In the genomic region with DNA sequence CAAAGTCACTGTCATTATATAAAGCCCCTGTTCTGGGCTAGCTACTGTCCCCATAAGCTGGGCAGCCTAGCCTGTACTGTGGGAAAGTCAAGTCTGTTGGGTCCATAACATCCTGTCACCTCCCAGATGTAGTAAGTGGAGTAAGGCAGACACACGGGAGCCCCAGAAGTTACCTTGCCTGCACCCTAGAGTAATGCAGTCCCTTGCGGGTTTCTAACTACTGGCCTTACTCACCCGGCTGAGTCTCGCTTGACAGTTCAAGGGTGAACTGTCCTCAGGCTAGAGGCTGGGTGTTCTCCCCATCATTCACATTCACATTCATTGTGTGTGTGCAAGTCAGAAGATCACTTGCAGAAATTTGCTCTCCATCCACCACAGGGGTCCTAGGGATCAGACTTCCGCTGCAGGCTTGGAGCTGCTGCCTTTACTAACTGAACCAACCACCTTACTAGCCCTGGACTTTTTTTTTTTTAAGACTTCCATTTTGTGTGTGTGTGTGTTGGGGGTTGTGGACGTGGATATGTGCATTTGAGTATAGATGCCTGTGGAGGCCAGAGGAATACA, we compare ENCODE assay signal across 25 mouse cellular contexts. TPM values are rescaled to one million over a fixed set of nuclear protein-coding genes. Genes with fewer than 3 reads are reported as not detected.
DNase-seq lines count a peak whose midpoint lies in the region; ATAC-seq and TF ChIP-seq lines count a peak whose summit lies in the region.
"Had no signal": no experiment of that assay in that cellular context is flagged by ENCODE, and none has a peak within 500 bp of the region (broad histone marks: within the 10 kb centered on the region; RNA-seq: fewer than 3 reads in every experiment).

No protein-coding gene starts in this region.

- no peaks in the 10 kb centered on the region for H3K9me3 ChIP-seq in forebrain, embryonic 15.5 days
- H3K9me3 ChIP-seq: embryonic facial prominence, embryonic 10.5 days; forebrain, embryonic 10.5 days; heart, embryonic 13.5 days; hindbrain, embryonic 12.5 days had no signal

- peak; percentile 55 for DNase-seq in adrenal gland, postnatal 14 days
- no peak for DNase-seq in adrenal gland, postnatal 10 days
- DNase-seq in liver, adult 2 months (ENCODE audit: extremely low read depth, low read depth, low spot score), result no peak
- no peak for DNase-seq in liver
- peak; percentile 9 for DNase-seq in thymus, postnatal 4 days
- DNase-seq in thymus, postnatal 10 days (ENCODE audit: low spot score in 2 of 2), result no peak
- DNase-seq: cerebellum, postnatal 10 days; gastrocnemius, postnatal 10 days; heart, postnatal 4 days had no signal

- peak overlapping the region; percentile 53 for H3K27ac ChIP-seq in liver, adult 2 months (replicated peaks; ENCODE audit: insufficient read depth, low read depth, low read length)
- H3K27ac ChIP-seq in forebrain, embryonic 15.5 days (replicated peaks), result no peak overlapping the region
- H3K27ac ChIP-seq: embryonic facial prominence, embryonic 10.5 days; forebrain, embryonic 10.5 days; heart, embryonic 13.5 days; hindbrain, embryonic 12.5 days had no signal

- H3K4me2 ChIP-seq in forebrain, embryonic 15.5 days (replicated peaks), result no peak overlapping the region
- H3K4me2 ChIP-seq: heart, embryonic 13.5 days; hindbrain, embryonic 12.5 days had no signal

- H3K4me3 ChIP-seq in liver, adult 2 months (ENCODE audit: insufficient read depth, low read depth, low read length), result no peak overlapping the region
- no peak overlapping the region for H3K4me3 ChIP-seq in forebrain, embryonic 15.5 days
- H3K4me3 ChIP-seq: embryonic facial prominence, embryonic 10.5 days; erythroblast, embryonic 14.5 days; forebrain, embryonic 10.5 days; heart, embryonic 13.5 days; hindbrain, embryonic 12.5 days had no signal

- TF ChIP-seq POLR2A in liver, adult 2 months (IDR thresholded peaks at IDR 0.05; ENCODE audit: extremely low read depth, insufficient read depth, low read length), result no peak

- peaks cover 14% of the 10 kb centered on the region for H3K36me3 ChIP-seq in liver, adult 2 months (ENCODE audit: control insufficient read depth, insufficient read depth, low read length)
- H3K36me3 ChIP-seq in forebrain, embryonic 15.5 days, result peaks cover 3% of the 10 kb centered on the region; the same call in 1 of the 2 replicates

- ATAC-seq in forebrain, embryonic 15.5 days (replicated peaks), result no peak
- ATAC-seq: forebrain, embryonic 14.5 days; hindbrain, embryonic 16.5 days; inflammation-experienced regulatory T-cells, adult 6 months; intestine, postnatal 0 days; Patski had no signal

- H3K79me2 ChIP-seq in liver, adult 2 months (ENCODE audit: control insufficient read depth, insufficient read depth, low read length), result 0 out of 2 replicates have a peak, but pooled peaks cover 6% of the 10 kb centered on the region

- no peaks in the 10 kb centered on the region for H3K27me3 ChIP-seq in liver, adult 2 months (ENCODE audit: control insufficient read depth, insufficient read depth, low read length)
- H3K27me3 ChIP-seq in forebrain, embryonic 15.5 days, result no peaks in the 10 kb centered on the region
- H3K27me3 ChIP-seq: CH12.LX; heart, embryonic 13.5 days; hindbrain, embryonic 12.5 days; Patski had no signal

- H3K9ac ChIP-seq in liver, adult 2 months (ENCODE audit: low read depth, low read length), result no peak overlapping the region; the same call in 1 of the 2 replicates
- H3K9ac ChIP-seq in forebrain, embryonic 15.5 days (replicated peaks), result no peak overlapping the region
- H3K9ac ChIP-seq: heart, embryonic 13.5 days; hindbrain, embryonic 12.5 days had no signal

- whole genome bisulfite sequencing in liver, adult 2 months, result 48% methylated on average over 6 of the region's 6 CpGs
- 91% methylated on average over 6 of the region's 6 CpGs for WGBS in forebrain, embryonic 15.5 days

- TF ChIP-seq CTCF in liver, adult 2 months (IDR thresholded peaks at IDR 0.05; ENCODE audit: low read depth, low read length), result no peak

- H3K4me1 ChIP-seq in liver, adult 2 months (ENCODE audit: control insufficient read depth, insufficient read depth, low read length), result peaks cover 30% of the 10 kb centered on the region
- H3K4me1 ChIP-seq in forebrain, embryonic 15.5 days, result peaks cover 24% of the 10 kb centered on the region

RNA-seq across cellular contexts. Expression of a gene that starts 3.3 kb away (rescaled TPM):
- total RNA-seq in adrenal gland, postnatal 14 days (2021), result 111 and 115 TPM in 2 replicates
- 100 to 1,000 TPM; 105 to 108 TPM for total RNA-seq in adrenal gland, postnatal 10 days (2021)
- 40.5 and 55.1 TPM in 2 replicates for total RNA-seq in liver, adult 2 months (2014; rRNA removed)
- 160 and 161 TPM in 2 replicates for polyA plus RNA-seq in liver, adult 2 months (2012; rRNA removed)
- 24.8 and 28.9 TPM in 2 replicates for polyA plus RNA-seq in forebrain, embryonic 15.5 days (2015; fragmentation: Nextera tagmentation; extraction: Ambion mirVana)

RNA-seq across cellular contexts. Expression of a gene that starts 13.4 kb away (rescaled TPM):
- total RNA-seq in adrenal gland, postnatal 14 days (2021), result 6.7 and 19.9 TPM in 2 replicates
- total RNA-seq in adrenal gland, postnatal 10 days (2021), result 10 to 100 TPM; 11.2 to 21.6 TPM
- total RNA-seq in liver, adult 2 months (2014; rRNA removed), result 75.7 and 86.7 TPM in 2 replicates
- polyA plus RNA-seq in liver, adult 2 months (2012; rRNA removed), result 289 and 362 TPM in 2 replicates
- polyA plus RNA-seq in forebrain, embryonic 15.5 days (2015; fragmentation: Nextera tagmentation; extraction: Ambion mirVana), result 16.0 and 20.0 TPM in 2 replicates

RNA-seq across cellular contexts. Expression of a gene that starts 13.7 kb away (rescaled TPM):
- total RNA-seq in adrenal gland, postnatal 14 days (2021), result 0.34 and 1.1 TPM in 2 replicates
- total RNA-seq in adrenal gland, postnatal 10 days (2021), result under 1 TPM; 0.39 to 0.63 TPM
- total RNA-seq in liver, adult 2 months (2014; rRNA removed), result 2.4 and 3.0 TPM in 2 replicates
- 3.7 and 3.9 TPM in 2 replicates for polyA plus RNA-seq in liver, adult 2 months (2012; rRNA removed)
- polyA plus RNA-seq in forebrain, embryonic 15.5 days (2015; fragmentation: Nextera tagmentation; extraction: Ambion mirVana), result 0.34 and 0.62 TPM in 2 replicates
- total RNA-seq: CH12.LX had no signal
- polyA plus RNA-seq: erythroblast, embryonic 14.5 days had no signal

RNA-seq across cellular contexts. Expression of a gene that starts 16.0 kb away (rescaled TPM):
- total RNA-seq in adrenal gland, postnatal 14 days (2021), result 4.3 TPM in 1 of 2 replicates, not detected in the other
- total RNA-seq in adrenal gland, postnatal 10 days (2021), result 1 to 10 TPM in 1 of 2 experiments, under 1 TPM in 1; 0.88 to 1.3 TPM
- total RNA-seq in liver, adult 2 months (2014; rRNA removed), result 1,191 and 3,227 TPM in 2 replicates
- 8,217 and 12,671 TPM in 2 replicates for polyA plus RNA-seq in liver, adult 2 months (2012; rRNA removed)
- polyA plus RNA-seq in forebrain, embryonic 15.5 days (2015; fragmentation: Nextera tagmentation; extraction: Ambion mirVana), result not detected in 2 replicates
- total RNA-seq: CH12.LX; gastrocnemius, postnatal 10 days had no signal
- polyA plus RNA-seq: cerebellum, adult 2 months; embryonic facial prominence, embryonic 10.5 days; embryonic facial prominence, embryonic 14.5 days; erythroblast, embryonic 14.5 days; forebrain, embryonic 10.5 days; forebrain, embryonic 14.5 days; hindbrain, embryonic 12.5 days; hindbrain, embryonic 16.5 days; inflammation-experienced regulatory T-cells, adult 6 months; intestine, postnatal 0 days; Patski had no signal

RNA-seq across cellular contexts. Expression of a gene that starts 35.4 kb away (rescaled TPM):
- 6.5 TPM in 1 of 2 replicates, not detected in the other for total RNA-seq in adrenal gland, postnatal 14 days (2021)
- 1 to 10 TPM in 1 of 2 experiments, not detected in 1; 1.1 TPM for total RNA-seq in adrenal gland, postnatal 10 days (2021)
- total RNA-seq in liver, adult 2 months (2014; rRNA removed), result 445 and 548 TPM in 2 replicates
- polyA plus RNA-seq in liver, adult 2 months (2012; rRNA removed), result 6,798 and 9,385 TPM in 2 replicates
- polyA plus RNA-seq in forebrain, embryonic 15.5 days (2015; fragmentation: Nextera tagmentation; extraction: Ambion mirVana), result not detected in 2 replicates
- total RNA-seq: CH12.LX; gastrocnemius, postnatal 10 days; gastrocnemius, postnatal 4 days had no signal
- polyA plus RNA-seq: cerebellum, adult 2 months; embryonic facial prominence, embryonic 10.5 days; embryonic facial prominence, embryonic 14.5 days; erythroblast, embryonic 14.5 days; forebrain, embryonic 10.5 days; forebrain, embryonic 14.5 days; heart, embryonic 13.5 days; heart, postnatal 0 days; hindbrain, embryonic 12.5 days; inflammation-experienced regulatory T-cells, adult 6 months; intestine, postnatal 0 days; Patski had no signal

Comparison
In these comparisons a context has a peak if more than half of its experiments do, and no peak if none do; other contexts are left out.
1. DNase-seq: peak in adrenal gland, postnatal 14 days (single experiment) and thymus, postnatal 4 days (single experiment); none in adrenal gland, postnatal 10 days (single experiment), liver, adult 2 months (single experiment), liver (single experiment) and thymus, postnatal 10 days (0 of 2).